Comparison of ENCODE assay signal across 1 mouse cellular context in genomic region chr8:46941295-46941694, GRCm38 (mm10).
TF ChIP-seq lines count a peak whose summit lies in the region.

No protein-coding gene starts in this region.

TF ChIP-seq in CH12.LX, 34 proteins besides CTCF, POLR2A, EP300 and RAD21 (continued from another document):
- TF ChIP-seq TCF12 (IDR thresholded peaks at IDR 0.05; ENCODE audit: low read depth, low read length): peak; percentile 96
- TF ChIP-seq TBP (conservative IDR thresholded peaks at IDR 0.05; ENCODE audit: low read depth, low read length): peak; percentile 63; the same call in 1 of the 2 replicates
- TF ChIP-seq USF2 (conservative IDR thresholded peaks at IDR 0.05; ENCODE audit: low read depth, low read length): no peak
- TF ChIP-seq JUN (IDR thresholded peaks at IDR 0.05; ENCODE audit: insufficient read depth, low read depth, low read length): peak; percentile 100
